In genomic region chr2:35490458-35491111, GRCm38 (mm10) we compare ENCODE assay signal across 9 mouse cellular contexts. TPM values are rescaled to one million over a fixed set of nuclear protein-coding genes. Genes with fewer than 3 reads are reported as not detected.
DNase-seq lines count a peak whose midpoint lies in the region; ATAC-seq and TF ChIP-seq lines count a peak whose summit lies in the region.
"Had no signal": no experiment of that assay in that cellular context is flagged by ENCODE, and none has a peak within 500 bp of the region (broad histone marks: within the 10 kb centered on the region; RNA-seq: fewer than 3 reads in every experiment).

No protein-coding gene starts in this region.

- no peak overlapping the region for H3K4me2 ChIP-seq in hindbrain, embryonic 11.5 days (replicated peaks; ENCODE audit: low read depth, low read length)
- H3K4me2 ChIP-seq in forebrain, postnatal 0 days (ENCODE audit: low read depth) = peak overlapping the region; percentile 10; the same call in 1 of the 2 replicates
- 0 out of 2 replicates have a peak overlapping the region, but pooled peaks have one; percentile 5 for H3K4me2 ChIP-seq in midbrain, embryonic 15.5 days

- no peak overlapping the region for H3K9ac ChIP-seq in hindbrain, embryonic 11.5 days (ENCODE audit: low read depth, low read length)
- H3K9ac ChIP-seq in forebrain, postnatal 0 days = no peak overlapping the region
- H3K9ac ChIP-seq in midbrain, embryonic 15.5 days = no peak overlapping the region

- no peak for ATAC-seq in hindbrain, embryonic 11.5 days (ENCODE audit: low FRiP score)
- ATAC-seq in G1E (ENCODE audit: extremely low read depth, insufficient number of reproducible peaks, low FRiP score, poor library complexity, severe bottlenecking) = no peak
- no peak for ATAC-seq in forebrain, postnatal 0 days
- no peak for ATAC-seq in midbrain, embryonic 15.5 days (replicated peaks)

- peak overlapping the region; percentile 57; the same call in 1 of the 2 replicates for H3K27ac ChIP-seq in hindbrain, embryonic 10.5 days
- no peak overlapping the region for H3K27ac ChIP-seq in hindbrain, embryonic 11.5 days (ENCODE audit: low read depth, low read length)
- no peak overlapping the region for H3K27ac ChIP-seq in forebrain, postnatal 0 days (ENCODE audit: low read depth, low read length)
- no peak overlapping the region for H3K27ac ChIP-seq in midbrain, embryonic 15.5 days

- H3K36me3 ChIP-seq in hindbrain, embryonic 10.5 days = no peaks in the 10 kb centered on the region
- H3K36me3 ChIP-seq in hindbrain, embryonic 11.5 days (ENCODE audit: control insufficient read depth, insufficient read depth, low read length) = no peaks in the 10 kb centered on the region
- no peaks in the 10 kb centered on the region for H3K36me3 ChIP-seq in G1E (replicated peaks)
- no peaks in the 10 kb centered on the region for H3K36me3 ChIP-seq in forebrain, postnatal 0 days (ENCODE audit: insufficient read depth)
- H3K36me3 ChIP-seq in midbrain, embryonic 15.5 days (replicated peaks) = no peaks in the 10 kb centered on the region

- H3K27me3 ChIP-seq in hindbrain, embryonic 10.5 days (ENCODE audit: insufficient read depth, poor library complexity, severe bottlenecking) = no peaks in the 10 kb centered on the region
- H3K27me3 ChIP-seq in hindbrain, embryonic 11.5 days (ENCODE audit: control insufficient read depth, insufficient read depth, low read length) = no peaks in the 10 kb centered on the region
- peaks cover 2% of the 10 kb centered on the region; the same call in 1 of the 2 replicates for H3K27me3 ChIP-seq in G1E (ENCODE audit: insufficient read depth, low read length)
- no peaks in the 10 kb centered on the region for H3K27me3 ChIP-seq in forebrain, postnatal 0 days (ENCODE audit: insufficient read depth, low read length)
- no peaks in the 10 kb centered on the region for H3K27me3 ChIP-seq in midbrain, embryonic 15.5 days (replicated peaks)

- 0 out of 2 replicates have a peak overlapping the region, but pooled peaks have one; percentile 9 for H3K4me3 ChIP-seq in hindbrain, embryonic 10.5 days
- no peak overlapping the region for H3K4me3 ChIP-seq in hindbrain, embryonic 11.5 days (ENCODE audit: low read depth, low read length)
- peak overlapping the region; percentile 42; the same call in 1 of the 2 replicates for H3K4me3 ChIP-seq in G1E (ENCODE audit: low read depth, low read length)
- H3K4me3 ChIP-seq in forebrain, postnatal 0 days (ENCODE audit: low read depth, low read length) = no peak overlapping the region
- H3K4me3 ChIP-seq in midbrain, embryonic 15.5 days = no peak overlapping the region
- H3K4me3 ChIP-seq: myocyte had no signal

- DNase-seq in hindbrain, embryonic 10.5 days (ENCODE audit: low spot score) = no peak
- no peak for DNase-seq in hindbrain, embryonic 11.5 days (ENCODE audit: low spot score)
- no peak for DNase-seq in G1E (ENCODE audit: low spot score)
- no peak for DNase-seq in forebrain, postnatal 0 days
- no peak for DNase-seq in B cell, adult 2 months
- no peak for DNase-seq in ovary, postnatal 36 days (ENCODE audit: low spot score)
- DNase-seq in spleen, adult 18-20 months = no peak

- peaks cover 24% of the 10 kb centered on the region for H3K4me1 ChIP-seq in hindbrain, embryonic 10.5 days (replicated peaks)
- H3K4me1 ChIP-seq in hindbrain, embryonic 11.5 days (replicated peaks; ENCODE audit: control insufficient read depth, insufficient read depth, low read length) = no peaks in the 10 kb centered on the region
- peaks cover 36% of the 10 kb centered on the region for H3K4me1 ChIP-seq in G1E (ENCODE audit: insufficient read depth, low read depth, low read length)
- no peaks in the 10 kb centered on the region for H3K4me1 ChIP-seq in forebrain, postnatal 0 days (ENCODE audit: insufficient read depth)
- 0 out of 2 replicates have a peak, but pooled peaks cover 5% of the 10 kb centered on the region for H3K4me1 ChIP-seq in midbrain, embryonic 15.5 days

- no peak for TF ChIP-seq CTCF in G1E (IDR thresholded peaks at IDR 0.05; ENCODE audit: low read depth, low read length)
- TF ChIP-seq CTCF in forebrain, postnatal 0 days (IDR thresholded peaks at IDR 0.05; ENCODE audit: low read depth) = no peak

- 33% methylated on average over 17 of the region's 17 CpGs for WGBS in hindbrain, embryonic 10.5 days
- 33% methylated on average over 17 of the region's 17 CpGs for WGBS in hindbrain, embryonic 11.5 days
- WGBS in forebrain, postnatal 0 days = 22% methylated on average over 17 of the region's 17 CpGs
- WGBS in midbrain, embryonic 15.5 days = 31% methylated on average over 17 of the region's 17 CpGs

- H3K9me3 ChIP-seq in hindbrain, embryonic 10.5 days = no peaks in the 10 kb centered on the region
- H3K9me3 ChIP-seq in hindbrain, embryonic 11.5 days (ENCODE audit: control insufficient read depth, low read length) = no peaks in the 10 kb centered on the region
- H3K9me3 ChIP-seq in G1E (replicated peaks) = no peaks in the 10 kb centered on the region
- H3K9me3 ChIP-seq in forebrain, postnatal 0 days (ENCODE audit: low read length) = no peaks in the 10 kb centered on the region
- no peaks in the 10 kb centered on the region for H3K9me3 ChIP-seq in midbrain, embryonic 15.5 days

RNA-seq across cellular contexts. Expression of gene Ggta1, which starts 27.6 kb away (rescaled TPM):
- polyA plus RNA-seq in hindbrain, embryonic 10.5 days (2016; fragmentation: Nextera tagmentation; extraction: Ambion mirVana) = 5.0 and 6.4 TPM in 2 replicates
- 5.6 and 5.9 TPM in 2 replicates for polyA plus RNA-seq in hindbrain, embryonic 11.5 days (2014; fragmentation: Nextera tagmentation; extraction: Ambion mirVana)
- total RNA-seq in G1E (2014; fragmentation: Nextera tagmentation) = 52.1 and 58.2 TPM in 2 replicates
- 22.2 and 27.2 TPM in 2 replicates for total RNA-seq in G1E (2017)
- polyA plus RNA-seq in G1E (2012) = 10.7 and 13.2 TPM in 2 replicates
- total RNA-seq in forebrain, postnatal 0 days (2014; rRNA removed) = 6.8 and 7.9 TPM in 2 replicates
- polyA plus RNA-seq in forebrain, postnatal 0 days (2015; fragmentation: Nextera tagmentation; extraction: Ambion mirVana) = 3.0 and 4.3 TPM in 2 replicates
- polyA plus RNA-seq in midbrain, embryonic 15.5 days (2015; fragmentation: Nextera tagmentation; extraction: Ambion mirVana) = 6.3 and 6.6 TPM in 2 replicates

Comparison
In these comparisons a context has a peak if more than half of its experiments do, and no peak if none do; other contexts are left out.
1. H3K4me3 ChIP-seq: peak in hindbrain, embryonic 10.5 days (single experiment) and G1E (single experiment); none in hindbrain, embryonic 11.5 days (single experiment), forebrain, postnatal 0 days (single experiment) and midbrain, embryonic 15.5 days (single experiment).